Mouse (Mus musculus) kidney, adult 2 months (tissue): ENCODE measurements around the gene Dtnb.

ENCODE experiments used
- CTCF ChIP-seq: fragments of 200-500 bp; conservative IDR thresholded peaks from 2 replicates; pipeline ENCODE4 v1.5.1; 2011; ENCODE audit warnings: low read depth, mild to moderate bottlenecking, control low read depth, low read length, moderate library complexity, mixed read lengths; ENCODE audit not compliant: insufficient read depth, insufficient read length
- POLR2A ChIP-seq: fragments of 200-500 bp; IDR thresholded peaks from one replicate; pipeline ENCODE4 v1.6.1; 2011; ENCODE audit warnings: low read depth, low read length, control low read depth

DNA sequence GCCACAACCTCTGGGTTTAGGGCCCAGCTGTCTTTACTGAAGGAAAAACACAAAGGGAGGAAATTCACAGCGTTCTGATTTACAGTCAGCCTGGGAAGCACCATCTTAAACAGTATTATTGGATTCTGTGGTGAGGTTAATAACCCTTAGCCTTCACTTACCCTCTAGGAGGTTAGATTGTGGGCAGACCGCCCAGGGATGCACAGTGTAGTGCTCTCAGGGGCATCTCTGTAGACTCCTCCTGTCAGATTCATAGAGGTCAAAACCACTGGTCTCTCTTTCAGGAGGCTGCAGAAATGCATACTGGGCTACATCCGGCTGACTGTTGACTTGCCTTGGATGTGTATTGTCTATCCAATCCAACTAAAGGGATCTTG, 168.5 kb downstream of the Dtnb start:
- TF ChIP-seq CTCF (no peak), POLR2A (no peak)
